Mouse (Mus musculus) lung, embryonic 14.5 days (tissue): Measurements from ENCODE around the gene Taf9. TPM values are rescaled to one million over a fixed set of nuclear protein-coding genes. Genes with fewer than 3 reads are reported as not detected.

Experiments used
- ATAC-seq: fragments of 200-750 bp; cut with Nextera tagmentation; 2 replicates; pipeline ENCODE4 v1.8.0; 2017; ENCODE audit warnings: mild to moderate bottlenecking, moderate TSS enrichment, moderate library complexity; ENCODE audit not compliant: insufficient read depth
- DNase-seq: peaks from one replicate; pipeline ENCODE4 v3.0.0-alpha.2; 2015
- H3K27ac ChIP-seq: fragments of 300-500 bp; sonication (generic); 2 replicates; pipeline ENCODE4 v1.5.1; 2014; ENCODE audit warnings: low read depth, mild to moderate bottlenecking, moderate library complexity
- H3K27me3 ChIP-seq: fragments of 300-500 bp; sonication (generic); 2 replicates; pipeline ENCODE4 v1.6.1; 2014; ENCODE audit warnings: low read length, control low read depth; ENCODE audit not compliant: insufficient read depth
- H3K36me3 ChIP-seq: fragments of 300-500 bp; sonication (generic); 2 replicates; pipeline ENCODE4 v1.6.1; 2014; ENCODE audit warnings: control low read depth; ENCODE audit not compliant: insufficient read depth
- H3K4me1 ChIP-seq: fragments of 300-500 bp; sonication (generic); 2 replicates; pipeline ENCODE4 v1.6.1; 2014; ENCODE audit warnings: antibody characterized with exemption, control low read depth; ENCODE audit not compliant: insufficient read depth
- H3K4me2 ChIP-seq: fragments of 300-500 bp; sonication (generic); 2 replicates; pipeline ENCODE4 v1.6.1; 2014; ENCODE audit warnings: mild to moderate bottlenecking
- H3K4me3 ChIP-seq: fragments of 300-500 bp; sonication (generic); 2 replicates; pipeline ENCODE4 v1.5.1; 2014; ENCODE audit warnings: low read depth, low read length
- H3K9ac ChIP-seq: fragments of 300-500 bp; sonication (generic); 2 replicates; pipeline ENCODE4 v1.6.1; 2014
- H3K9me3 ChIP-seq: fragments of 300-500 bp; sonication (generic); 2 replicates; pipeline ENCODE4 v1.6.1; 2016; ENCODE audit warnings: low read depth, low read length, control low read depth
- CTCF ChIP-seq: IDR thresholded peaks from 2 replicates; pipeline ENCODE4 v1.5.1; 2016; ENCODE audit warnings: antibody characterized with exemption, low read depth
- WGBS: fragments of 180-500 bp; shearing (Covaris S2); extraction: QIAGEN DNeasy Blood & Tissue Kit; methylation state at CpG from one replicate; pipeline ENCODE4 v1.1.7; 2014; 5-methylcytosine and 5-hydroxymethylcytosine counted together
- polyA plus RNA-seq: library from polyadenylated mRNA; unstranded; fragments of >200 nt; fragmentation: Nextera tagmentation; extraction: Ambion mirVana; gene quantifications from 2 replicates; pipeline ENCODE4 v1.2.1, GENCODE M21; 2014

Taf9 gene
- polyA plus RNA-seq, 1 experiment from 2014 or later, result 11.0 TPM

- H3K4me2 ChIP-seq, result no peak overlapping the region
- no peaks in the 10 kb centered on the region for H3K4me1 ChIP-seq
- WGBS, result 92% methylated on average over 10 of the region's 10 CpGs
- no peak for ATAC-seq
- no peak overlapping the region for H3K27ac ChIP-seq
- H3K36me3 ChIP-seq, result peaks cover 8% of the 10 kb centered on the region; the same call in 1 of the 2 replicates
- no peak for TF ChIP-seq CTCF
- H3K9ac ChIP-seq, result no peak overlapping the region
- H3K4me3 ChIP-seq, result no peak overlapping the region
- no peaks in the 10 kb centered on the region for H3K9me3 ChIP-seq
- H3K27me3 ChIP-seq, result peaks cover 9% of the 10 kb centered on the region; the same call in 1 of the 2 replicates
- no peak for DNase-seq
Observed at GRCm38 (mm10) chr13:100612251-100612650, 39.1 kb upstream of the Taf9 start.

- 58% methylated on average over 2 of the region's 2 CpGs for WGBS
- Histone ChIP-seq H3K9me3 (no peaks in the 10 kb centered on the region), H3K36me3 (peaks cover 15% of the 10 kb centered on the region), H3K4me2 (no peak overlapping the region), H3K4me1 (no peaks in the 10 kb centered on the region), H3K27ac (no peak overlapping the region), H3K9ac (no peak overlapping the region), H3K27me3 (peaks cover 9% of the 10 kb centered on the region; the same call in 1 of the 2 replicates), H3K4me3 (no peak overlapping the region)
- no peak for ATAC-seq
- peak; percentile 14 for DNase-seq
- peak; percentile 38 for TF ChIP-seq CTCF
Observed at GRCm38 (mm10) chr13:100612903-100613302, 38.5 kb upstream of the Taf9 start.

DNA sequence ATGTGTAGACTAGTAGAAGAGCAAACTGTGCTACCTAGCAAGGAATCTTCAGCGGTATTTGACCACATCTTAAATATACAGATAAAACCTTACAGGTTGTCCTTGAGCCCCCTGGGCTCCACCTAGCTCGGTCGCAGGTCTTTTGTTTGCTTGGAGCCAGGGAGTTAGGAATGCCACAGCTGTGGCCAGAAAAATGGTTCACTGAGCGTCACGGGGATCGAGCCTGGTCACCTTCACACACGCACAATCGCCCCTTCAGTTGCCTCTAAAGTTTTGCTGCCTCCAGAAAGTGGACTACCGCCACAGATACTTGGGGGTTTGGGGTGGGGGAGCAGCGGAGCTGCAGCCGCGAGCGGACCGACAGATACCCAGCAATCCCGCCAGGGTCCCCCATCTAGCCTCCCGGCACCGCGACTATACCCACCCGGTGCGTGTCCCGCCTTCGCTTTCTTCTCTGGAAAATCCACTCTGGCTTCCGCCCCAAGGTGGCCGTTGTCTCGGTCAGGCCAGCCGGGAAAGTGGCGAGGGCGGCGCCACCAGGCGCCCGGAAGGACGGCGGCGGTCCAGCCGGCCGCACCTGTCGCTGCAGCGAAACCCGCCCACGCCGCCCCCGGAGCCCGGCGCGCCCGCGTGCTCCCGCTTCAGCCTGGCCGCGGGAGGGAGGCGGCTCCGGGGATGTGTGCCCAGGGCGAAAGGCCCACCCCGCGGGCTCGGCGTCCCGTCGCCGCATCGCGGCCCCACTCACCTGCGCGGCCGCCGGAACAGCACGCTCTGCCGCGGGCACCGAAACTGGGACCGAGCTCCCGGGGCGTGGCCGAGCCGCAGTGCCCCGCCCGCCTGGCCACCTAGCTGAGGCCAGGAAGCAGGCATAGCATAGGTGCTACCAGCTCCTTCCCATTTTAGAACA lies 34.9 kb upstream of the Taf9 start, which contains the start of gene Marveld2:
Marveld2 (minus strand) TSS at position 791 of the 907 bp plus-strand sequence.
- peak within 1 kb of the TSS; percentile 73 for H3K4me2 ChIP-seq
- ATAC-seq, result peak; percentile 88
- no peaks in the 10 kb centered on the region for H3K9me3 ChIP-seq
- H3K4me1 ChIP-seq, result no peaks in the 10 kb centered on the region
- no peak for TF ChIP-seq CTCF
- peak within 1 kb of the TSS; percentile 56 for H3K4me3 ChIP-seq
- peak within 1 kb of the TSS; percentile 74 for H3K27ac ChIP-seq
- H3K9ac ChIP-seq, result peak within 1 kb of the TSS; percentile 60
- 4% methylated on average over 77 of the region's 77 CpGs for WGBS
- DNase-seq, result peak; percentile 64
- peaks cover 36% of the 10 kb centered on the region for H3K36me3 ChIP-seq
- H3K27me3 ChIP-seq, result peaks cover 9% of the 10 kb centered on the region; the same call in 1 of the 2 replicates

DNA sequence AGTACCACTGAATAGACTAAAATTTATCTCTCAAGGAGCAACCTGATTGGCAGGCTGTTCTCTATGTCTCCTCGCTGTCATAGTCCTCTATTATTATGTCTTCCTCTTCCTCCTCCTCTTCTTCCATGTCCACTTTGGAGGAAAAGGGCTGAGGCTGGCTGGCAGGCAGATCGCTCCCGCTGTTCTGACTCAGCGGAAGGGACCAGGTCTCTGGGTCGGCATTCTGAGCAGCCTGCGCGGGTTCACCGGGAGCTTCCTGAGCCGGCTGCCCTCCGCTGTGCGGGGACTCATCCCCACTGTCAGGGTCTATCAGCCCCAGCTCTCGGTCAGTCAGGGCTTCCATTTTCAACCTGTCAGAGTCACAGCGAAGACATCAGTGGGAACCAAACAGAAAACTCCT lies 33.8 kb upstream of the Taf9 start:
- peaks cover 9% of the 10 kb centered on the region; the same call in 1 of the 2 replicates for H3K27me3 ChIP-seq
- peaks cover 42% of the 10 kb centered on the region for H3K36me3 ChIP-seq
- H3K4me2 ChIP-seq, result no peak overlapping the region
- no peak overlapping the region for H3K4me3 ChIP-seq
- H3K9ac ChIP-seq, result no peak overlapping the region
- TF ChIP-seq CTCF, result no peak
- ATAC-seq, result no peak
- 79% methylated on average over 13 of the region's 13 CpGs for WGBS
- DNase-seq, result no peak
- H3K27ac ChIP-seq, result no peak overlapping the region
- H3K9me3 ChIP-seq, result no peaks in the 10 kb centered on the region
- no peaks in the 10 kb centered on the region for H3K4me1 ChIP-seq

DNA sequence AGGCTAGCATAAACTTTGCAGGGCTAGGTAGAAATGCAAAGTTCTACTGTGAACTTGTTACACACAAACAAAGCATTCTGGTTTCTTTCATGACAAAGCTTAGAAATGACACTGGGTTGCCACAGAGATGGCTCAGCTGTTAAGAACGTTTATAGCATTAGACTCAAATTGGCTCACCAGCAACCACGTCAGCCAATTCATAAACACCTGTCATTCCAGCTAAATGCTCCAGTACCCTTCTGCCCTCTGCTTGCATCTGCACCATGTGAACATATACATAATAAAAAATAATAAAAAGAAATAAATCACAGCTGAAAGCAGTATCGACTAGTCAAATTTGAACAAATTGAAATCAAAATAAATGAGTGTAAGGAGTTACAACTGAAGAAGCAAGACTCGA lies 29.1 kb upstream of the Taf9 start:
- Histone ChIP-seq H3K4me3 (no peak overlapping the region), H3K27ac (no peak overlapping the region), H3K27me3 (no peaks in the 10 kb centered on the region; the same call in 1 of the 2 replicates), H3K9ac (no peak overlapping the region), H3K4me1 (no peaks in the 10 kb centered on the region), H3K9me3 (no peaks in the 10 kb centered on the region), H3K4me2 (no peak overlapping the region), H3K36me3 (peaks cover 75% of the 10 kb centered on the region)
- ATAC-seq, result no peak
- WGBS, result 69% methylated on average over 4 of the region's 4 CpGs
- no peak for TF ChIP-seq CTCF
- no peak for DNase-seq

GRCm38 (mm10) chr13:100634106-100634691 lies 17.2 kb upstream of the Taf9 start:
- Histone ChIP-seq H3K4me1 (no peaks in the 10 kb centered on the region), H3K27me3 (no peaks in the 10 kb centered on the region), H3K4me3 (no peak overlapping the region), H3K27ac (no peak overlapping the region), H3K4me2 (no peak overlapping the region), H3K36me3 (peaks cover 76% of the 10 kb centered on the region), H3K9me3 (no peaks in the 10 kb centered on the region), H3K9ac (no peak overlapping the region)
- no peak for TF ChIP-seq CTCF
- 87% methylated on average over 3 of the region's 3 CpGs for WGBS
- DNase-seq, result no peak
- ATAC-seq, result no peak
